Mouse (Mus musculus): ENCODE results near the gene Atxn1. TPM values are rescaled to one million over a fixed set of nuclear protein-coding genes. Genes with fewer than 3 reads are reported as not detected.

The Atxn1 gene
- total and polyA plus RNA-seq, 3 experiments: 0.39 to 1.1 TPM; not detected in 1

GRCm38 (mm10) chr13:45876368-45876760, 88.4 kb downstream of the Atxn1 start:
- no peaks in the 10 kb centered on the region for H3K4me1 ChIP-seq (ENCODE audit: control insufficient read depth in 1 of 2, insufficient read depth in 2 of 2, low read length in 2 of 2)
- H3K36me3 ChIP-seq (ENCODE audit: control insufficient read depth in 1 of 2, insufficient read depth in 2 of 2, low read length in 2 of 2): no peaks in the 10 kb centered on the region
- H3K79me2 ChIP-seq (ENCODE audit: control insufficient read depth, insufficient read depth, low read length, poor library complexity): no peaks in the 10 kb centered on the region
- TF ChIP-seq POLR2AphosphoS2 (IDR thresholded peaks at IDR 0.05; ENCODE audit: low read length) (no peak), JUND (IDR thresholded peaks at IDR 0.05; ENCODE audit: low read depth, low read length) (no peak), MAX (IDR thresholded peaks at IDR 0.05; ENCODE audit: low read length) (no peak), HCFC1 (IDR thresholded peaks at IDR 0.05; ENCODE audit: low read depth, low read length) (no peak), SIN3A (IDR thresholded peaks at IDR 0.05; ENCODE audit: low read length) (no peak), UBTF (IDR thresholded peaks at IDR 0.05; ENCODE audit: borderline replicate concordance, insufficient read depth, low read depth, low read length) (no peak), TCF12 (IDR thresholded peaks at IDR 0.05; ENCODE audit: low read depth, low read length) (no peak), USF1 (IDR thresholded peaks at IDR 0.05; ENCODE audit: low read depth, low read length) (no peak), ZMIZ1 (IDR thresholded peaks at IDR 0.05; ENCODE audit: low read depth, low read length) (no peak), RAD21 (IDR thresholded peaks at IDR 0.05; ENCODE audit: low read depth, low read length) (no peak)
- H3K4me3 ChIP-seq (ENCODE audit: control insufficient read depth in 1 of 2, insufficient read depth in 1 of 2, low read depth in 2 of 2, low read length in 2 of 2): no peak overlapping the region
- DNase-seq (ENCODE audit: low read depth, low spot score): no peak
- H3K9ac ChIP-seq (ENCODE audit: control insufficient read depth, low read depth, low read length, poor library complexity, severe bottlenecking): no peak overlapping the region
- no peak overlapping the region for H3K27ac ChIP-seq (ENCODE audit: control insufficient read depth, low read depth, low read length)
- no peaks in the 10 kb centered on the region for H3K27me3 ChIP-seq (ENCODE audit: control insufficient read depth in 1 of 2, insufficient read depth in 2 of 2, low read length in 2 of 2)
- H3K9me3 ChIP-seq (replicated peaks; ENCODE audit: insufficient read depth, low read length): no peaks in the 10 kb centered on the region

DNA sequence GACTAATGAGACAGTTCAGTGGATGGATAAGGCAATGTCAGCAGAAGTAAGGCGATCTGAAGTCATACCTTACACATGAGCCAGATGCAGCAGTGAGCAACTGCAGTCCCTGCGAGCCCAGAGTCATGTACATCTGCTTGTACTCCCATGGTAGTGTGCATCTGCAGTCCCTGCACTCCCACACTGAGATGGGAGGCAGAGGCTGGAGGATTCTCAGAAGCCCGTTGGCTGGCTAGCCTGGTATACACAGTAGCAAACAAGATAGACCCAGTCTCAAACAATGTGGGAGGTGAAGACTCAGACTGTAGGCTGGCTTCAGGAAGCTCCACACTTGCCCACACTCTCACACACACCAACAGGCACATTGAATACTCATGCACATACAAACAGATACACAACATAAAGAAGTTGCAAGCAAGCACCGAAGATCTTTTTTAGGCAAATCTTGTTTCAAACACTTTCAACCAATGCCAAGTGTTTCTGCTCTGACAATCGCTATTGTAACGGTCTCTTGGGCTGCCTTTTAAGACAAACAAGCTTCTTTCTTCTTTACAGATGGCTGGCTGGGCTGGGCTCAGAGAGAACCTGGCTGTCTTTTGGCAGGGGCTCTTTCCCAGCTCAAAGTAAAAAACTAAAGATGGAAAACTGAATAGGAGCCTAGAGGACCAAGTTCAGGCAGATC, 89.0 kb downstream of the Atxn1 start:
- no peaks in the 10 kb centered on the region for H3K4me1 ChIP-seq (ENCODE audit: control insufficient read depth in 1 of 2, insufficient read depth in 2 of 2, low read length in 2 of 2)
- TF ChIP-seq USF1 (IDR thresholded peaks at IDR 0.05; ENCODE audit: low read depth, low read length) (no peak), ETS1 (IDR thresholded peaks at IDR 0.05; ENCODE audit: low read depth, low read length) (no peak), UBTF (IDR thresholded peaks at IDR 0.05; ENCODE audit: borderline replicate concordance, insufficient read depth, low read depth, low read length) (no peak), CHD2 (IDR thresholded peaks at IDR 0.05; ENCODE audit: low read length) (no peak), MAFK (IDR thresholded peaks at IDR 0.05; ENCODE audit: borderline replicate concordance, low read depth, low read length) (no peak), NRF1 (IDR thresholded peaks at IDR 0.05; ENCODE audit: insufficient read depth, low read depth, low read length, poor library complexity, severe bottlenecking) (no peak), TAL1 (IDR thresholded peaks at IDR 0.05; ENCODE audit: low read length) (no peak)
- H3K4me3 ChIP-seq (ENCODE audit: control insufficient read depth in 1 of 2, insufficient read depth in 1 of 2, low read depth in 2 of 2, low read length in 2 of 2): no peak overlapping the region
- H3K79me2 ChIP-seq (ENCODE audit: control insufficient read depth, insufficient read depth, low read length, poor library complexity): no peaks in the 10 kb centered on the region
- no peak for DNase-seq (ENCODE audit: low read depth, low spot score)
- H3K9ac ChIP-seq (ENCODE audit: control insufficient read depth, low read depth, low read length, poor library complexity, severe bottlenecking): no peak overlapping the region
- no peak overlapping the region for H3K27ac ChIP-seq (ENCODE audit: control insufficient read depth, low read depth, low read length)
- no peaks in the 10 kb centered on the region for H3K9me3 ChIP-seq (replicated peaks; ENCODE audit: insufficient read depth, low read length)
- no peaks in the 10 kb centered on the region for H3K27me3 ChIP-seq (ENCODE audit: control insufficient read depth in 1 of 2, insufficient read depth in 2 of 2, low read length in 2 of 2)
- H3K36me3 ChIP-seq (ENCODE audit: control insufficient read depth in 1 of 2, insufficient read depth in 2 of 2, low read length in 2 of 2): no peaks in the 10 kb centered on the region
